Comparison of ENCODE assay signal across 9 mouse cellular contexts in genomic region chr3:138029351-138029750, GRCm38 (mm10). TPM values are rescaled to one million over a fixed set of nuclear protein-coding genes. Genes with fewer than 3 reads are reported as not detected.
DNase-seq lines count a peak whose midpoint lies in the region; ATAC-seq lines count a peak whose summit lies in the region.
"Had no signal": no experiment of that assay in that cellular context is flagged by ENCODE, and none has a peak within 500 bp of the region (broad histone marks: within the 10 kb centered on the region; RNA-seq: fewer than 3 reads in every experiment).

No protein-coding gene starts in this region.

- intact Hi-C loops in left cerebral cortex, postnatal 14 days (cut with DNase I) = no loop called here

- H3K4me1 ChIP-seq in megakaryocyte, embryonic 14.5 days = peaks cover 70% of the 10 kb centered on the region
- H3K4me1 ChIP-seq: neural tube, embryonic 13.5 days had no signal

- H3K4me3 ChIP-seq in megakaryocyte, embryonic 14.5 days (replicated peaks) = peak overlapping the region; percentile 46
- H3K4me3 ChIP-seq: limb, embryonic 15.5 days; neural tube, embryonic 13.5 days had no signal

- H3K9me3 ChIP-seq in megakaryocyte, embryonic 14.5 days = no peaks in the 10 kb centered on the region
- H3K9me3 ChIP-seq: limb, embryonic 15.5 days; neural tube, embryonic 13.5 days had no signal

- H3K27me3 ChIP-seq in megakaryocyte, embryonic 14.5 days (replicated peaks) = no peaks in the 10 kb centered on the region
- H3K27me3 ChIP-seq: limb, embryonic 15.5 days; neural tube, embryonic 13.5 days had no signal

- peak; percentile 75 for DNase-seq in adrenal gland, postnatal 10 days
- peak; percentile 86 to 90 for DNase-seq in cerebellum, postnatal 25 days
- DNase-seq in left cerebral cortex, postnatal 14 days (ENCODE audit: low spot score in 2 of 2) = peak; percentile 26 to 28
- no peak for DNase-seq in B cell, adult 2 months
- no peak for DNase-seq in lung, postnatal 14 days

- no peak for ATAC-seq in megakaryocyte, adult 5-6 weeks (ENCODE audit: poor library complexity, severe bottlenecking)

- H3K36me3 ChIP-seq in megakaryocyte, embryonic 14.5 days (replicated peaks; ENCODE audit: low read length) = no peaks in the 10 kb centered on the region
- H3K36me3 ChIP-seq: limb, embryonic 15.5 days; neural tube, embryonic 13.5 days had no signal

RNA-seq across cellular contexts. Expression of gene 1110002E22Rik, which starts 35.5 kb away (rescaled TPM):
- polyA plus RNA-seq in megakaryocyte, embryonic 14.5 days (2012; ENCODE audit: insufficient read depth, low replicate concordance) = 0.03 TPM in 1 of 2 replicates, not detected in the other
- total RNA-seq in megakaryocyte, adult 5-6 weeks (2015) = not detected in 2 replicates
- not detected in 2 replicates for total RNA-seq in megakaryocyte, adult 5-6 weeks (2017)
- 10 to 100 TPM in 1 of 2 experiments, 1 to 10 TPM in 1; 2.5 to 11.6 TPM for total RNA-seq in adrenal gland, postnatal 10 days (2021)
- total RNA-seq in left cerebral cortex, postnatal 14 days (2021) = 1 to 10 TPM; 3.0 to 3.6 TPM

RNA-seq across cellular contexts. Expression of gene Gm5105, which starts 37.8 kb away (rescaled TPM):
- not detected in 2 replicates for polyA plus RNA-seq in megakaryocyte, embryonic 14.5 days (2012; ENCODE audit: insufficient read depth, low replicate concordance)
- not detected in 2 replicates for total RNA-seq in megakaryocyte, adult 5-6 weeks (2015)
- not detected in 2 replicates for total RNA-seq in megakaryocyte, adult 5-6 weeks (2017)
- under 1 TPM in 1 of 2 experiments, not detected in 1; 0.33 TPM for total RNA-seq in adrenal gland, postnatal 10 days (2021)
- not detected for total RNA-seq in left cerebral cortex, postnatal 14 days (2021)

RNA-seq across cellular contexts. Expression of gene Dapp1, which starts 48.0 kb away (rescaled TPM):
- polyA plus RNA-seq in megakaryocyte, embryonic 14.5 days (2012; ENCODE audit: insufficient read depth, low replicate concordance) = 8.0 and 32.0 TPM in 2 replicates
- total RNA-seq in megakaryocyte, adult 5-6 weeks (2015) = 74.2 and 74.8 TPM in 2 replicates
- 95.7 and 112 TPM in 2 replicates for total RNA-seq in megakaryocyte, adult 5-6 weeks (2017)
- total RNA-seq in adrenal gland, postnatal 10 days (2021) = 1 to 10 TPM; 5.9 to 7.1 TPM
- 1 to 10 TPM; 2.9 to 3.0 TPM for total RNA-seq in left cerebral cortex, postnatal 14 days (2021)

Comparison
In these comparisons a context has a peak if more than half of its experiments do, and no peak if none do; other contexts are left out.
1. DNase-seq: peak in adrenal gland, postnatal 10 days (single experiment), cerebellum, postnatal 25 days (2 of 2) and left cerebral cortex, postnatal 14 days (2 of 2); none in B cell, adult 2 months (0 of 2) and lung, postnatal 14 days (single experiment).
2. RNA of gene Dapp1, which starts 48.0 kb away (total RNA-seq): 74.2 to 112 TPM in megakaryocyte, adult 5-6 weeks; 5.9 to 7.1 TPM in adrenal gland, postnatal 10 days and 2.9 to 3.0 TPM in left cerebral cortex, postnatal 14 days; every median in the first group is over 4 times any median in the second.